In the genomic region with DNA sequence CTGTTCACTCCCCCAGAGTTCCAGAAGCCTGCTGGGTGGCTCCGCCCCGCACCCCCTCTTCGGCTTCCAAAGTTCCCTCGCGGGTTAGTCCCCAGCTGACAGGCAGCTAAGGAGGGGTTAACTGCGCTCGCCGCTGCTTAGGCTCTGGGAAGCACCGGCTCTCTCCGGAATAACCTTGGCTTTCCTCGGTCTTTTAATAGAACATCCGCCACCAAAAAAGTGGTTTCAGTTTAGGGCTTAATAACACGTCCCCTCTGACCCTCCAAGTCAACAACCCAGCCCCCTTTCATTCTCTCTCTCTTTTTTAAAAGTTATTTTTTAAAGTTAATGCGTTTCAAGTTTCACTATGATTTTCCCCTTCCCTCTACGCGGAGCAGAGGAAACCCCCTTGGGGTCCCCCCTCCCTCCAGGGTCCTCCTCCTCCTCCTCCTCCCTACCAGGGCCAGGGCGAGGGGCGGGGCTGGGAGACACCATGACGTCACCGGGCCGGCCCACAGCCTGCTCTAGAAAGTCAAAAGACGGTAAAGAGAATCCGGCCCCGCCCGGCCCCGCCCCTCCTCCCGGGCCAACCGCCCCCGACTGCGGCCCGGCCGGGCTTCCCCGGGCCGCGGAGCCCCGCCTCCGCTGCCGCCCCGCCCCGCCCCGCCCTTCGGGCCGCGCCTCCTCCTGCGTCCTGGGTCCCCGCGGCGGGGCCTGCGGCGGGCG, we compare ENCODE assay signal across 8 mouse cellular contexts. TPM values are rescaled to one million over a fixed set of nuclear protein-coding genes. Genes with fewer than 3 reads are reported as not detected.
A peak's percentile ranks its signal among the peaks of the same experiment; 100 is the strongest.
DNase-seq lines count a peak whose midpoint lies in the region; ATAC-seq lines count a peak whose summit lies in the region.

No protein-coding gene starts in this region.

- H3K4me3 ChIP-seq in heart, embryonic 14.5 days (ENCODE audit: control insufficient read depth in 1 of 2, insufficient read depth in 1 of 2, low read depth in 1 of 2, low read length in 2 of 2): peak overlapping the region; percentile 59 to 80
- peak overlapping the region; percentile 91 for H3K4me3 ChIP-seq in liver, embryonic 12.5 days

- peaks cover 13% of the 10 kb centered on the region for H3K36me3 ChIP-seq in heart, embryonic 14.5 days (ENCODE audit: control insufficient read depth, insufficient read depth, low read length)
- H3K36me3 ChIP-seq in liver, embryonic 12.5 days: peaks cover 12% of the 10 kb centered on the region
- no peaks in the 10 kb centered on the region; the same call in 1 of the 2 replicates for H3K36me3 ChIP-seq in splenic B cell, adult 2 months (ENCODE audit: control insufficient read depth, insufficient read depth, low read length, poor library complexity, severe bottlenecking)

- no peaks in the 10 kb centered on the region for H3K27me3 ChIP-seq in heart, embryonic 14.5 days (ENCODE audit: control insufficient read depth, insufficient read depth, low read length)
- H3K27me3 ChIP-seq in liver, embryonic 12.5 days (replicated peaks): no peaks in the 10 kb centered on the region; the same call in 1 of the 2 replicates
- no peaks in the 10 kb centered on the region for H3K27me3 ChIP-seq in splenic B cell, adult 2 months (ENCODE audit: control insufficient read depth, insufficient read depth, low read length, poor library complexity, severe bottlenecking)

- peak overlapping the region; percentile 90 to 94 for H3K27ac ChIP-seq in heart, embryonic 14.5 days (replicated peaks in 1 of 2; ENCODE audit: control insufficient read depth in 1 of 2, insufficient read depth in 1 of 2, low read depth in 2 of 2, low read length in 2 of 2)
- peak overlapping the region; percentile 88 for H3K27ac ChIP-seq in liver, embryonic 12.5 days

- peak; percentile 97 to 98 for DNase-seq in CD8-positive naive resting alpha-beta T cell, adult 2 months (ENCODE audit: low read depth in 2 of 2, low spot score in 2 of 2)
- DNase-seq in c-Kit-negative CD71-positive TER-119-positive erythroid progenitor cells, embryonic 14.5 days (ENCODE audit: low read depth, low spot score): peak; percentile 86
- peak; percentile 75 for DNase-seq in fibroblast of lung, adult 2 months (ENCODE audit: low read depth)
- DNase-seq in kidney, postnatal 10 days: peak; percentile 100
- DNase-seq in naive thymus-derived CD4-positive, alpha-beta T cell, adult 2 months (ENCODE audit: low read depth): peak; percentile 97
- DNase-seq in splenic B cell, adult 2 months (ENCODE audit: low read depth, low spot score): peak; percentile 98

- under 1% methylated on average over 28 of the region's 51 CpGs for WGBS in heart, embryonic 14.5 days
- WGBS in liver, embryonic 12.5 days (ENCODE audit: insufficient replicate concordance): under 1% methylated on average over 30 of the region's 51 CpGs

- H3K4me1 ChIP-seq in heart, embryonic 14.5 days (ENCODE audit: control insufficient read depth in 2 of 2, insufficient read depth in 2 of 2, low read length in 2 of 2): peaks cover 0 to 16% of the 10 kb centered on the region in 2 experiments; a peak in 2 of 4 replicates
- H3K4me1 ChIP-seq in liver, embryonic 12.5 days: peaks cover 39% of the 10 kb centered on the region

- ATAC-seq in heart, embryonic 14.5 days (ENCODE audit: insufficient number of reproducible peaks, insufficient read depth, low FRiP score, low read depth): peak; percentile 91
- peak; percentile 88 for ATAC-seq in liver, embryonic 12.5 days

- H3K9me3 ChIP-seq in heart, embryonic 14.5 days (ENCODE audit: control insufficient read depth, low read length): no peaks in the 10 kb centered on the region
- H3K9me3 ChIP-seq in liver, embryonic 12.5 days (replicated peaks): no peaks in the 10 kb centered on the region

- peak overlapping the region; percentile 96 for H3K9ac ChIP-seq in heart, embryonic 14.5 days (ENCODE audit: low read length)
- H3K9ac ChIP-seq in liver, embryonic 12.5 days: peak overlapping the region; percentile 83

- H3K4me2 ChIP-seq in heart, embryonic 14.5 days (ENCODE audit: low read length): peak overlapping the region; percentile 73
- H3K4me2 ChIP-seq in liver, embryonic 12.5 days: peak overlapping the region; percentile 98

RNA-seq across cellular contexts. Expression of a gene that starts 0.5 kb away (rescaled TPM):
- polyA plus RNA-seq in heart, embryonic 14.5 days (2014; fragmentation: Nextera tagmentation; extraction: Ambion mirVana): 7.9 and 10.6 TPM in 2 replicates
- polyA plus RNA-seq in liver, embryonic 12.5 days (2016; fragmentation: Nextera tagmentation; extraction: Ambion mirVana): 4.4 and 4.6 TPM in 2 replicates

Comparison
In these comparisons a context has a peak if more than half of its experiments do, and no peak if none do; other contexts are left out.
1. Peak in every context shown above with its lines: DNase-seq, ATAC-seq, H3K4me3 ChIP-seq and H3K27ac ChIP-seq.